Mouse (Mus musculus) kidney, adult 18-20 months (tissue): ENCODE data around the gene Eif4a3.
"Not testable (repeated sequence)": the region's sequence is repeated elsewhere in the genome, so short reads cannot be mapped to it uniquely, and the experiment has no call there.

Experiments used
- DNase-seq: peaks from one replicate; pipeline ENCODE4 v3.0.0; 2021

Gene Eif4a3

GRCm38 (mm10) chr11:119297996-119298395, 1.9 kb downstream of the Eif4a3 start:
- DNase-seq: no peak

DNA sequence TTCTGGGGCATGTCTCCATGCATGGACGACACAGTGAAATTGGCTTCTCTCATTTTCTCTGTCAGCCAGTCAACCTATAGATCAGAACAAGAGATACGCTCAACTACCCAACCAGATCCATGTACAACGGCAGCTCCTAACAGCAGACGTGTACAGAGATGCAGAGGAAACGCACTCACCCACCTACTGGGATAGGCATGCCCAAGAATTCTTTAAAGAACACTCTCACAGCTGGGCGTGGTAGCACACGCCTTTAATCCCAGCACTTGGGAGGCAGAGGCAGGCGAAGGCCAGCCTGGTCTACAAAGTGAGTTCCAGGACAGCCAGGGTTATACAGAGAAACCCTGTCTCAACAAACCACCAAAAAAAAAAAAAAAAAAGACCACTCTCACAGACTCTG, 7.0 kb downstream of the Eif4a3 start:
- not testable (repeated sequence) for DNase-seq

DNA sequence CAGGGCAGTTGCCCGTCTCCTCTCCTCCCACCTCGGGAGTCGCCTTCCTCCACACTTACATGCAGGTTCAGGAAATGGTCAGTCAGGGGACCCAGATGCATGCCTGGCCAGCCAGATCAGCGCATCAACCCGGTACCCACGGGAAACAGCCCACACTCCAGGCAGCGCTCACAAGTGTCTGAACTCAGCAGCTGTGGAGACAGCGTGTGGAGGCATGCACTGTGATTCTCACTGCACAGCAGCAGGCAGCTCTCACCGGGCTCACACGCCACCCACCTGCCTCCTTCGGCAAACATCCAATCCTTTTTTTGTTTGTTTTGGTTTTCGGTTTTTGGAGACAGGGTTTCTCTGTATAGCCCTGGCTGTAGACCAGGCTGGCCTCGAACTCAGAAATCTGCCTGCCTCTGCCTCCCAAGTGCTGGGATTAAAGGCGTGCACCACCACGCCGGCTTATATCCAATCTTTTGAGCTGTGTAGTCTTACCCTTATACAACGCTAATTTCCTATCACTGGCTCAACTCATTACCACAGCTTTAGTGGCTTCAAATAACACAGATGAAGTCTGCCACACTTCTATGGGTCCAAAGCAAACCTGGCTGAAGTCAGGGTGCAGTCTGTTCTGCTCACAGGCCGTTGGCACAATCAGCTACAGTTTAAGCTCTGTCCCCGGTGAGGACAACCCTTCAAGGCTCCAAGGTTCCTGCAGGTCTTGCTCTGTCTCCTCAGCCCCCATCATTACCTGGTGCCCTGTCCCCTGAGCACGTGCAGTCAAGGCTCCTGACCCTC, 12.5 kb downstream of the Eif4a3 start:
- no peak for DNase-seq

DNA sequence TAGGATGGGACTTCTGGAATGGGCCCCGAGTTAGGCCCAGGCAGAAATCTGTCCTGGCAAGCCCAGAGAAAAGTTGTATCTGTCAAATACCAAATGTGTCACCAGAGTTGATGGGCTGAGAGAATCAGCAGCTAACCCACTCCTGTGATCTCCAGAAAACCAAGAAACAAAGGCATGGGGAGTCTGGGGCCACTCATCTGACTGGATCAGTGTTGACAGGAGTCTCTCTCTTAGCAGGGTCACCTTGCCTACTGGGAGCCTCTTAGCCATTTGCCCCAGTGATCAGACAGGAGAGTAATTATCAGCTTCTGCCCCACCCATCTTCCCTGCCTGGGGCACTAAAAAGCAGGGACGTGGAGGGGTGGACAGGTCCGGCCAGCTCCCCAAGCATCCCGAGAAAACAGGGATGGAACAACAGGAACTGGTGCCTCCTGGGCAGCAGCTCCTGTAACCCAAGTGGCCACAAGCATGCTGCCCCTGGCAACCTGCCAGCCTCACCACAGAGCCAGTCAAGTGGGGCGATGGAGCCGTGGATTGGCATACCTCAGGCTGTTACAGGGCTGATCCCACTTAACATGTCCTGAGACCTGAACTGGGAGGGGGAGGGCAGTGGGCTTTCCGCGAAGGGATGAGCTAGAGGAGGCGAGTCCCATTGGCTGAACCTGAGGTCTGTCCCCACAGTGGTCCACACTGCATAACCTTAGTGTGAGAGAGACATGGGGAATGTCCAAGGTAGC, 13.9 kb downstream of the Eif4a3 start:
- DNase-seq: peak; percentile 50

- DNase-seq: no peak
These were observed 18.9 kb downstream of the Eif4a3 start for GRCm38 (mm10) chr11:119281030-119281429.

DNA sequence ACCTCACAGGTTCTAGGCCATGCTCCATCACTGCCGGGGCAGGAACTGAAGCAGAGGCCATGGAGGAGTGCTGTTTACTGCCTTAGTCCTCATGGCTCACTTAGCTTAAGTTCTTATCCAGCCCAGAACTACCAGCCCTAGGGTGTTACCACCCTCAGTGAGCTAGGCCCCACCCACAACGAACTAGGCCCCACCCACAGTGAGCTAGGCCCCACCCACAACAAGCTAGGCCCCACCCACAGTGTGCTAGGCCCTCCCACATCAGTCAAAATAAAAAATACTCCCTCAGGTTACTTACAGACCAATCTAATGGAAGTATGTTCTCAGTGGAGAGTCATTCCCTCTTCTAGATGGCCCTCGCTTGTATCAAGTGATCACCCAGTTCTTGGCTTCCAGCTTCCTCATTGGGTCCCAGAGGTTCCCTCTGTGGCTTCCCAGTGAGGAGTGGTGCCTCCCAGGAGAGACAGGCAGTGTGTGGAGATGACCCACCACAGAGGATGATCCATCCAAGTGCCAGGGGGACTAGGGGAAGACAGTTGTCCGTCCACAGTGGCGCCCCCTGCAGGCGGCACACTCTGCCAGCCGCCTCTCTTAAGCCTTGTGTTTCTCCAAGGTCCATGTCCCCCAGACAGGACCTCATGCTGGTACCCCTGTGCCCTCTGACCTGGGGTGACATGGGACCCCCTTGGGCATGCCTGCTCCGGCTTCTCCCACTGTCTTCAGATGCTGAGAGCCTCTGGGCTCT, 26.5 kb downstream of the Eif4a3 start:
- DNase-seq: peak; percentile 13

- DNase-seq: not testable (repeated sequence)
These were observed 27.4 kb downstream of the Eif4a3 start for GRCm38 (mm10) chr11:119272492-119272891.

DNA sequence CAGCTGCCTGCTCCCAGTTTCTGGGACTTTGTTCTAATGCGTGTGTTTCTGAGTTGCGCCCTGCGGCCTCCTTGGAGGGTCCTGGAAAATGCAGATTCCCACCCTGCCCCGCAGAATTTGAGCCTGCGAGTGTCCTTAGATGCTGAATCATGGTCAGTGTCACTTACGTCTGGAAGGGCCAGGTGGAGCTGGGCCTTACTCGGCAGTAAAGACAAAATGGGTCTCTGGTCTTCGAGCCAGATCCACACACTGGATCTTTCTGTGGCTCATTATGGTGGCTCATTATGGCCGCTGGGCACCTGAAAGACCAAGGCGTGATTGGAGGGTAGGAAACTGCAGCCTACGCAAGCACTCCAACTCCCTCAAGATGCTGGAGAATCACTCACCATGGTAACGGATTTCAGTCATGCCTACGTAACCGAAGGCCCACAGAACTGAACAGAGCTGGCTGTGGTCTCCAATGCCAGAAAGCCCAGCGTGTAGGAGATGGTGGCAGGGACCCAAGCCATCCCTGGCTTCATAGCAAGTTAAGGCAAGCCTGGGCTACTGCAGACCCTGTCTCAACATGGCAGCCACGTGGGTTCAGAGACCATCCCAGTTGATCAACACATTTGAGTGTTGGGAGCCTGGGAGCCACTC, 31.2 kb downstream of the Eif4a3 start:
- peak; percentile 6 for DNase-seq

GRCm38 (mm10) chr11:119267768-119268556, 31.9 kb downstream of the Eif4a3 start, which contains the start of gene Gaa:
Gaa (plus strand) TSS chr11:119267887.
- DNase-seq: peak; percentile 96

DNA sequence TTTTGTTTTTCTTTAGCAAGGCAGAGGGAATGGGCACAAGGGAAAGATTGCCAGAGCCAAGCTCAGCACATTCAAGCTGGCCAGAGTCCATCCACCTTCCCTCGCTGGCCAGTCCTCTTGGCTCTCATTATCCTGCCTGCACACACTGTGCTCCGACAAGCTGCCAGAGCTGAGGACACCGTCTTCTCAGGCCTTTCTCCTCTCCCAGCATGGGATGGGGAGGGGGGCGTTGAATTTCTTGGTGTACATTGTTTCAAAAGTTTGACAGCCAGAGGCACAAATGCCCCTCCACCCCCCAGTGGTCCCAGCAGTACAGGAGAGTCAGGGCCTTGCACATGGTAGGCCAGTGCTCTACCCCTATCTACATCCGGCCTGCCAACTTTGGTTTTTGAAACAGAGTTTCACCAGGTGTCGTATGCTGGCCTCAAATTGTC, 32.6 kb downstream of the Eif4a3 start:
- peak; percentile 71 for DNase-seq

DNA sequence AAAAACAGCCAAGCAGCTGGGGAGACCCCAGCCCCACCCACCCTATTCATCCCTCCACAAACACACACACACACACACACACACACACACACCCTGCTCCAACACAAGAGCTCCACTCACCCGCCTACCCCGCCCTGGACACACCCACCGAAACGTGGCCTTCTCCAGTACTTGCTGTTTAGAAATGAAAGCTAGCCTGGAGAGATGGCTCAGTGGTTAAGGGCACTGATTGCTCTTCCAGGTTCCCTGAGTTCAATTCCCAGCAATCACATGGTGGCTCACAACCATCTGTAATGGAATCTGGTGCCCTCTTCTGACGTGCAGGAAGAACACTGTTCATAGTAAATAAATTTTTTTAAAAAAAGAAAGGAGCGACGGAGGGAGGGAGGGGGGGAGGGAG, 34.1 kb downstream of the Eif4a3 start:
- no peak for DNase-seq

- DNase-seq: no peak
These were observed 35.5 kb downstream of the Eif4a3 start for GRCm38 (mm10) chr11:119264413-119264812.

DNA sequence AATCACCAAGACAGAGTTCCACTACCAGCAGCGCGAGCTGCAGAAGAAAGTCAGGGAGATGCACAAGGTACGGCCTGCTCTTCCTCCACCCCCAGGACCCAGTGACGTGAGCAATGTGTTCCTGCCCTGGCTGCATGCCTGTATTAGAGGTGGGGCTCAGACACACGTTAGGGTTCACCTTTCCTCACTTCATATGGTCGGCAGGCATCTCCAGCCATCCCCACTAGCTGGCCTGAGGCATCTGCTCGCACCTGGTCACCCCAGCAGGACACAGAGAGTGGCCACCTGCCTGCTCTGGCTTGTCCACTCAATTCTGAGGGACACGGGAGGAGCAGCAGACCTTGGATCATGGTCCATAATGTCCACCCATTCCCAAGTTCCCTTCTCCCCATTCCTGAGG, 39.9 kb downstream of the Eif4a3 start:
- DNase-seq: no peak

GRCm38 (mm10) chr11:119258572-119259322, 41.1 kb downstream of the Eif4a3 start:
- DNase-seq: peak; percentile 78

DNA sequence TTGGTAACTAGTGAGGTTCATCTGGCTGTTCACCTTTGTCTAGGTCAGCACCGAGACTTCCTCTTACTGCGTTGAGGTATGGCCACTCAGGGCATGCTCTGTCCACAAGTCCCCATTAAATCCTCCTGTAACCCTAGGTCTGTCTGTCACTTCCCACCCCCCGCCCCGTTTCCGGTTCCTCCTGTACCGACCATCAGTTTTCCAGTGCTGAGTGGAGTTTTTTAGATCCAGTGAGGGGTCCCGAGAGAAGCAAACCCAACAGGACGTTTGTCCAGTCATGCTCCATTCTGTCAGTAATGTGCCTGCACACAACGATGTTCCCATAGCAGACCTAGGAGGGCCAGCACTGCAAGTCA, 41.7 kb downstream of the Eif4a3 start:
- no peak for DNase-seq

DNA sequence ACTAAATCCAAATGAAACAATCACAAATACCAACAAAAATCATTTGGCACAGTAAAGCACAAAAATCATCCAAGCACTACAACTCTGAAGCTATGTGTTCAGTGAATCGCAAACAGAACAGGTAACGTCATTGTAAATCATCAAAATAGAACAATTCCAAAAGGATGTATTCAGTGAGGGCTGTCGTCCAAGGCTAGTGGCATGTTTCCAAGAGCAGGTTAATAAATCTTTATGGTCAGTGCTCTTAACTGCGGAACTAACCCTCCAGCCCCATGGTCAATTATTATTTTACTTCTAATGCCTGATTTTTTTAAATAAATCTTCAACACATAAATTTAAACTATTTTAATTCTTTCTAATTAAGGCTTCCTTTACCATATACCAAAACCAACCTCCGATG, 43.3 kb downstream of the Eif4a3 start:
- DNase-seq: peak; percentile 36

DNA sequence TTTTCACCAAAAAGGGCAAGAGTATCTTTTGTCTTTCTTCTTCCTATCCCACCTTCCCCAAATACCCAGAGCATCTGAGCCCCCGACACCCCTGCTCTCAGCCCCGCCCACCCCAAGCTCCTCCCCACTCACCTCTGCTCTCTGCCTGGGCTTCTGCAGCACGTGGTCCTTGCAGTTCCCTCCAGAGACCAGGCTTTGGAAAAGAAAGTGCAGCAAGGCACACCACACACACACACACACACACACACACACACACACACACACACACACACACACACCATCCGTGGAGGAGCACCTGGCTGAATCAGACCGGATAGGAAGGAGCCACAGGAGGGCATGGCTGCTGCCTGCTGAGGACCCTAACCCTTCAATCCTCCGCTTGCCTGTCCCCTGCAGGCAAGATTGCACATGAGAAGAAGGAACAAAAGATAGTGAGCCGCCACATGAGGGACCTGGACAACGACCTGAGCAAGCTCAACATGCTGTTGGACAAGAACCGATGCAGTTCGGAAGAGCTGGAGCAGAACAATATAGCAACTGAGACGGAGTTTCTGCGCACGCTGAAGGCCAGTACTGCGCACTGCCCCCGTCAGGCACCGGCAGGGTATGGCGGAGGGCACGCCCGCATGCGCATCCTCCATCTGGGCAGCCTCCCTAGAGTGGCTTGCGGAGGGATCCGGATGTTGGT, 46.9 kb downstream of the Eif4a3 start:
- no peak for DNase-seq

DNA sequence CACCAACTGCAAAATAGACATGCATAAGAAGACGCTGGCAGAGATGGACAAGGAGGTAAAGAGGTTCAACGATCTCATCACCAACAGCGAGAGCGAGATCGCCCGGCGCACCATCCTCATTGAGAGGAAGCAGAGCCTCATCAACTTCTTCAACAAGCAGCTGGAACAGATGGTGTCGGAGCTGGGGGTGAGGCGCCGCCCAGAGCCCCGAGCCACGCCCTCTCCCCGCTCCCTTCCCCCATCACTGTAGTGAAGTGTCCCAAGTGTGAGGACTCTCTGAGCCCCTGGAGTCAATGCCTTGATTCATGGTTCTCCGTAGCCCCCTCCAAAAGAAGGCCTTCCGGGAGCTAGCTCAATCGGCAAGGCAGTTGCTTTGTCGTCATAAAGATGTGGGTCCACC, 48.9 kb downstream of the Eif4a3 start:
- no peak for DNase-seq

- DNase-seq: peak; percentile 56
These were observed 50.9 kb downstream of the Eif4a3 start for GRCm38 (mm10) chr11:119249011-119249410.

DNA sequence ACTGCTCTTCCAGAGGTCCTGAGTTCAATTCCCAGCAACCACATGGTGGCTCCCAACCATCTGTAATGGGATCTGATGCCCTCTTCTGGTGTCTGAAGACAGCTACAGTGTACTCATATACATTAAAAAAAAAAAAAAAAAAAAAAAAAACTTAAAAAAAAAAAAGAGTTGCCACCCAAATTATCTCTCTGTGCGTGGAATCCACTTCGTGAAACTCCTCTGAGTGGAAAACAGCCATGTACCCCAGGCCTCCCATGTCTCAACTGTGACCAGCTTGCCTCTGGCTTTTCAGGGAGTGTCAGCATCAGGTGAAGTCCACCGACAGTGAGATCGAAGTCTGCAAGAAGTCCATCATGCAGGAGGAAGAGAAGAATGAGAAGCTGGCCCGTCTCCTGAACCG, 54.3 kb downstream of the Eif4a3 start:
- not testable (repeated sequence) for DNase-seq

- DNase-seq: no peak
These were observed 60.4 kb downstream of the Eif4a3 start for GRCm38 (mm10) chr11:119239480-119239879.
